Mouse (Mus musculus): Measurements from ENCODE around the gene Prr11.
"Not testable (repeated sequence)": the region's sequence is repeated elsewhere in the genome, so short reads cannot be mapped to it uniquely, and the experiment has no call there.

Prr11 gene

GRCm38 (mm10) chr11:87048900-87049299, 59.6 kb downstream of the Prr11 start:
- DNase-seq (ENCODE audit: low spot score in 2 of 2), result not testable (repeated sequence)

- no peak for DNase-seq (ENCODE audit: low spot score in 2 of 2)
These were observed 61.5 kb downstream of the Prr11 start for GRCm38 (mm10) chr11:87046968-87047367.

GRCm38 (mm10) chr11:87043052-87043451, 65.5 kb downstream of the Prr11 start:
- no peak for DNase-seq (ENCODE audit: low spot score in 2 of 2)

- DNase-seq (ENCODE audit: low spot score in 2 of 2), result peak in 1 of 2 experiments; percentile 41
These were observed 69.1 kb downstream of the Prr11 start for GRCm38 (mm10) chr11:87039307-87039963.
